ENCODE assay signal across 14 mouse cellular contexts in the genomic region with DNA sequence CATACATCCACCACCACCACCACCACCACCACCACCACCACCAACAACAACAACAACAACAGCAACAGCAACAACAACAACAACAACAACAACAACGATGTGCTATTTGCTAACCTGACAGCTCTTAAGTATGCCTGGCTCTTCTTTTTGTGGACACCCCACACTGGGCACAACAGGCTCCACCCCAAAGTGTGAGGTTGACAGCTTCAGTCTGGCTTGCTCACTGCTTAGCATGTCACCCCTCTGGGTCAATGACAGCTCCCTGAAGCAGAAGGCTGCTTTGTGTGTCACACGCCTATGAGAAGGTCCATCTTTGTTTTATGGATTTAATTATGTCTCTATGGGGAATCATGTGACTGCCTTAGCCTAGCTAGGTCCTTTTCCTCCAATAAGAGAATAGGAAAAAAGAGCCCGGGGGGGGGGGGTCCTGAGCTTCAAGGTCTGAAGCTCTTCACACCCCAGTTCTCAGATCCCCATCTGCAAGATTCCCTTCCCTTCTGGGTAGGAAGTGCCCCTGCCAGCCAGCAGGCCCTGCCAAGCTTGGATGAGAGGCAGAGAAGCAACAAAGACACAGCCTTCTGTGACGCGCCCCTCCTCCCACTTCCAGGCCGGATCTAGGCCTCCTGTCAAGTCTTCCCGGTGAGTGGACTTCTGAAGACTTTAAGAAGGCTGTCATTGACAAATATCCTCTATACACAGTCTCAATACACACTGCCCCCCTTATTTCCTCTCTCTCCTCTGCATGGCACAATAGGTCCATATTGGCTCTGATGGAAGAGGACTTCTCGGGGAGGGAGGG. TPM values are rescaled to one million over a fixed set of nuclear protein-coding genes. Genes with fewer than 3 reads are reported as not detected.
DNase-seq lines count a peak whose midpoint lies in the region; TF ChIP-seq lines count a peak whose summit lies in the region.
"Had no signal": no experiment of that assay in that cellular context is flagged by ENCODE, and none has a peak within 500 bp of the region (broad histone marks: within the 10 kb centered on the region; RNA-seq: fewer than 3 reads in every experiment).

No protein-coding gene starts in this region.

- peak in 1 of 2 experiments; percentile 56 for DNase-seq in layer of hippocampus, adult 2 months (ENCODE audit: low spot score in 2 of 2)
- no peak for DNase-seq in layer of hippocampus, postnatal 25 days (ENCODE audit: extremely low spot score in 1 of 2, low spot score in 1 of 2)
- DNase-seq in spleen, adult 2 months (ENCODE audit: low read depth in 1 of 2, low spot score in 2 of 2), result no peak
- DNase-seq in spleen, postnatal 36 days (ENCODE audit: low spot score in 2 of 2), result no peak
- peak; percentile 38 to 69 for DNase-seq in layer of hippocampus, adult 8-10 months (ENCODE audit: low spot score in 2 of 2)
- DNase-seq in adrenal gland, postnatal 10 days, result no peak
- no peak for DNase-seq in heart, adult 18-20 months
- DNase-seq in adrenal gland, adult 18-20 months (ENCODE audit: low spot score in 2 of 2), result no peak
- DNase-seq: gastrocnemius, postnatal 36 days; kidney, postnatal 4 days; thymus, adult 2 months had no signal

- no peak for TF ChIP-seq POLR2A in spleen, adult 2 months (IDR thresholded peaks at IDR 0.05; ENCODE audit: low read depth, low read length)

- 83% methylated on average over 8 of the region's 8 CpGs for WGBS in spleen, adult 2 months

- no peak for TF ChIP-seq CTCF in layer of hippocampus, adult 2 months (conservative IDR thresholded peaks at IDR 0.05)
- TF ChIP-seq CTCF in spleen, adult 2 months (IDR thresholded peaks at IDR 0.05; ENCODE audit: extremely low read depth, insufficient read depth, insufficient read length, insufficient replicate concordance), result no peak

- H3K27me3 ChIP-seq in spleen, adult 2 months (ENCODE audit: control insufficient read depth, insufficient read depth, low read length), result no peaks in the 10 kb centered on the region

- H3K4me1 ChIP-seq in spleen, adult 2 months (ENCODE audit: control insufficient read depth, insufficient read depth, insufficient read length), result no peaks in the 10 kb centered on the region
- H3K4me1 ChIP-seq: liver, embryonic 12.5 days had no signal

- H3K27ac ChIP-seq in layer of hippocampus, adult 2 months, result peak overlapping the region; percentile 72
- H3K27ac ChIP-seq in spleen, adult 2 months (ENCODE audit: insufficient read depth, low read length), result no peak overlapping the region
- H3K27ac ChIP-seq: liver, embryonic 12.5 days had no signal

- no peaks in the 10 kb centered on the region for H3K36me3 ChIP-seq in spleen, adult 2 months (ENCODE audit: control insufficient read depth, insufficient read depth, low read length)
- H3K36me3 ChIP-seq: liver, embryonic 12.5 days had no signal

- no peak overlapping the region for H3K4me3 ChIP-seq in layer of hippocampus, adult 2 months
- H3K4me3 ChIP-seq in spleen, adult 2 months (ENCODE audit: extremely low read depth, insufficient read depth, insufficient read length), result peak overlapping the region; percentile 14; the same call in 1 of the 2 replicates
- H3K4me3 ChIP-seq: liver, embryonic 12.5 days had no signal

RNA-seq across cellular contexts. Expression of a gene that starts 17.9 kb away (rescaled TPM):
- total RNA-seq in layer of hippocampus, adult 2 months (2021), result 10 to 100 TPM; 63.6 to 66.4 TPM
- 10 to 100 TPM; 63.9 to 73.7 TPM for total RNA-seq in layer of hippocampus, postnatal 25 days (2021)
- polyA plus RNA-seq in spleen, adult 2 months (2012; rRNA removed), result 2.3 and 4.2 TPM in 2 replicates
- 10 to 100 TPM; 74.3 to 80.1 (median 78.6) TPM for total RNA-seq in layer of hippocampus, adult 8-10 months (2022)
- total RNA-seq in adrenal gland, postnatal 10 days (2021), result 1 to 10 TPM; 3.5 to 4.3 TPM
- 1 to 10 TPM; 1.5 to 1.8 TPM for total RNA-seq in heart, adult 18-20 months (2021)
- 1 to 10 TPM; 5.3 to 6.0 TPM for total RNA-seq in adrenal gland, adult 18-20 months (2021)
- total RNA-seq: CH12.LX had no signal

RNA-seq across cellular contexts. Expression of a gene that starts 37.3 kb away (rescaled TPM):
- total RNA-seq in layer of hippocampus, adult 2 months (2021), result under 1 TPM; 0.08 to 0.10 TPM
- under 1 TPM in 1 of 2 experiments, not detected in 1; 0.05 TPM for total RNA-seq in layer of hippocampus, postnatal 25 days (2021)
- 0.28 and 0.39 TPM in 2 replicates for polyA plus RNA-seq in spleen, adult 2 months (2012; rRNA removed)
- under 1 TPM in 3 of 4 experiments, not detected in 1; 0.09 to 0.39 (median 0.18) TPM for total RNA-seq in layer of hippocampus, adult 8-10 months (2022)
- under 1 TPM; 0.09 to 0.12 TPM for total RNA-seq in adrenal gland, postnatal 10 days (2021)
- under 1 TPM; 0.12 to 0.21 TPM for total RNA-seq in heart, adult 18-20 months (2021)
- under 1 TPM; 0.46 to 0.70 TPM for total RNA-seq in adrenal gland, adult 18-20 months (2021)
- total RNA-seq: CH12.LX; gastrocnemius, postnatal 36 days; heart, postnatal 25 days had no signal
- polyA plus RNA-seq: liver, embryonic 12.5 days had no signal

RNA-seq across cellular contexts. Expression of a gene that starts 59.6 kb away (rescaled TPM):
- 10 to 100 TPM; 19.8 to 21.6 TPM for total RNA-seq in layer of hippocampus, adult 2 months (2021)
- 10 to 100 TPM; 17.7 to 17.9 TPM for total RNA-seq in layer of hippocampus, postnatal 25 days (2021)
- 7.8 and 8.3 TPM in 2 replicates for polyA plus RNA-seq in spleen, adult 2 months (2012; rRNA removed)
- total RNA-seq in layer of hippocampus, adult 8-10 months (2022), result 10 to 100 TPM; 17.9 to 21.1 (median 19.8) TPM
- total RNA-seq in adrenal gland, postnatal 10 days (2021), result 10 to 100 TPM; 44.4 to 52.4 TPM
- 10 to 100 TPM; 48.1 to 52.5 TPM for total RNA-seq in heart, adult 18-20 months (2021)
- total RNA-seq in adrenal gland, adult 18-20 months (2021), result 10 to 100 TPM; 46.4 to 48.2 TPM

Comparison
In these comparisons a context has a peak if more than half of its experiments do, and no peak if none do; other contexts are left out.
1. DNase-seq: peak in layer of hippocampus, adult 8-10 months (2 of 2); none in layer of hippocampus, postnatal 25 days (0 of 2), spleen, adult 2 months (0 of 2), spleen, postnatal 36 days (0 of 2), adrenal gland, postnatal 10 days (single experiment), heart, adult 18-20 months (0 of 2) and adrenal gland, adult 18-20 months (0 of 2).
2. RNA of a gene that starts 17.9 kb away (total RNA-seq): 74.3 to 80.1 TPM in layer of hippocampus, adult 8-10 months, 63.9 to 73.7 TPM in layer of hippocampus, postnatal 25 days and 63.6 to 66.4 TPM in layer of hippocampus, adult 2 months; 5.3 to 6.0 TPM in adrenal gland, adult 18-20 months, 3.5 to 4.3 TPM in adrenal gland, postnatal 10 days and 1.5 to 1.8 TPM in heart, adult 18-20 months; every median in the first group is over 4 times any median in the second.